Mouse (Mus musculus): ENCODE measurements around the gene Rab34.
A peak's percentile ranks its signal among the peaks of the same experiment; 100 is the strongest.

Rab34 gene

DNA sequence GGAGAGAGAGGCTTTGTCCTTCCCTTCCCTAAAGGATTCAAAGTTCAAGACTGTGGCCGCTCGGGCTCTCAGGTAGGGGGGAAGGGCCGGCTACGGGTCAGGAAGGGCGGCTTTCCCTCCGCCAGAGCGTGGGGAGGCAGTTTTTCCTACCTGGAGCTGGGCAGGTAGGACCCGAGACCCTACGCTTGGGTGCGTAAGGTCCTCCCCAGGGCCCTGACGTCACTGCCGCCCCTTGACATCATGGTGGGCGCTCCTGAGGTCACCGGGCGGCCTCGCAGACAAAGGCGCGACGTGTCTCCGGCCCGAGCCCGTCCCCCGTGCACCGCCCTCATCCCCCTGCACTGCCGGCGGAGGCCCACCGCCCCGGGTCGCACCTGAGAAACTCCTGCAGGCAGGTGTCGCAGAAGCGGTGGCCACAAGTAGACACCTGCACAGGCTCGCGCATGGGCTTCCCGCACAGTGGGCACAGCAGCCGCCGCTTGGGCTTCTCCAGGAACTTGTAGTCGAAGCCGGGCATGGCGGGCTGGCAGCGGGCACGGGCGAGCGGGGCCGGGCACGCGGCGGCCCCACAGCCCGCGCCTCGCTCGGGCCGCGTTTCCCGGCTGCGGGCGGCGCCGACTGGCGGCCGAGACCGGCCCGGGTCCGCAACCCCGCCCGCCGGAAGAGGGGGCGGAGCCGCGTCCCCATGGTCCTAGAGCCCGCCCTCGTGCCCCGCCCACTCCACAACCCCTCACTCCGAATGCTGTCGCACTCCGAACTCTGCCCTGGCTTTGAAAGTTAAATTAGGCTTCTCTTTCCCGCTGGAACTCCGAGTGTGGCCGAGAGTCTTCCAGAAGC, 23.1 kb upstream of the Rab34 start, which contains the start of gene Traf4:
TSS of gene Traf4 (minus strand) at position 666 of the 837 bp plus-strand sequence.
- DNase-seq = peak; percentile 75

DNA sequence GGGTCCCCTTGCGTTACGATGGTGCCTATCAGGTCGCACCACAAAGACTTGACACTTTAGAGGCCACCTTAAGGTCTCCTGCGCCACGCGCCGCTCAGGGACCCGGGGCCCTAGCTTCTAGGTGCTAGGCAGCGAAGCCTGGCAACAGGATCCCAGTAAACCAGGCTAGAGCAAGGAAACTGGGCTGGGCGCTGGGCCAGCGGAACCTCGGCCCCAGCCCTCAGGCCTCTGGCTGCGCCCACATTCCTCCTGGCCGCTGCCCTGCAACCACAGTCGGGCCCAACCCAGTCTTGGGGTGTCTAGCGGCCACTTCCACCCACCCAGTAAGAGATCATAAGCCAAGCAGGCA, 22.5 kb upstream of the Rab34 start:
- DNase-seq = peak; percentile 67

DNA sequence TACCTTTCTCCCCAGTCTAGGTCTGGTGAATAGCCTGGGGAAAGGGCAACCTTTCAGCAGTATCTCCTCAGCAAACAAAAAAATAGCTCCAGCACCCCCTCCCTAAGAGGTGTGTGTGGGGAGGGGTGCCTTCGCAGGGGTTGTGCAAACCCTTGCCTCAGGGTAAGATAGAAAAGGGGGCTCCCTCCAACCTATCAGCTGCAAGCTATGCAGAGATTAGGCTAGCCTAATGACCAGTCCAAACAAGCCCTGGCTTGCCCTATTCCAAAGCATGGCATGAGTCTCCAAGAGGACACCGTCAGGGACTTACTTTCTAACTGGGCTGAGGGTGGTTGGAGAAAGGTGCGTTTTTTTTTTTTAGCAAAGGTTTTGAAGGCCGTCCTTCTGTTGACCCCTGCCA, 22.1 kb upstream of the Rab34 start:
- peak; percentile 31 for DNase-seq

DNA sequence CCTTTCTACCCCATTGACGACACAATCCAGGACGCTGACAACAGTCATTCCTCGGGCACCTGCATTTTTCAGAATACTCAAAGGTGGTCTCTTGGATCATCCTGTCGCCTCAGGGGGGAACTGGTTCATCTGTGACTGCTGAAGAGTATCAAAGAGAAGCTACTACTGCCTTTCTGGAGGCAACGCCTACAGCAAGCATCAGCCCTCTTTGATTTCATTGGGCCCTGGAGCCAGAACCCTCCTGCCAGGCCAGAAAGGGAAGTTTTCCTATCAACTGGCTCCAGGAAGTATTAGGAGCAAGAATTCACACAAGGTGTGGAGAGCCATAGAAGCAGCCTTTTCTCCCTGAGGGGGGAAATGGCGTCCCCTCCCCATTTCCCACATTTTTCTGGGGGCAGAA, 21.6 kb upstream of the Rab34 start:
- DNase-seq = no peak

DNA sequence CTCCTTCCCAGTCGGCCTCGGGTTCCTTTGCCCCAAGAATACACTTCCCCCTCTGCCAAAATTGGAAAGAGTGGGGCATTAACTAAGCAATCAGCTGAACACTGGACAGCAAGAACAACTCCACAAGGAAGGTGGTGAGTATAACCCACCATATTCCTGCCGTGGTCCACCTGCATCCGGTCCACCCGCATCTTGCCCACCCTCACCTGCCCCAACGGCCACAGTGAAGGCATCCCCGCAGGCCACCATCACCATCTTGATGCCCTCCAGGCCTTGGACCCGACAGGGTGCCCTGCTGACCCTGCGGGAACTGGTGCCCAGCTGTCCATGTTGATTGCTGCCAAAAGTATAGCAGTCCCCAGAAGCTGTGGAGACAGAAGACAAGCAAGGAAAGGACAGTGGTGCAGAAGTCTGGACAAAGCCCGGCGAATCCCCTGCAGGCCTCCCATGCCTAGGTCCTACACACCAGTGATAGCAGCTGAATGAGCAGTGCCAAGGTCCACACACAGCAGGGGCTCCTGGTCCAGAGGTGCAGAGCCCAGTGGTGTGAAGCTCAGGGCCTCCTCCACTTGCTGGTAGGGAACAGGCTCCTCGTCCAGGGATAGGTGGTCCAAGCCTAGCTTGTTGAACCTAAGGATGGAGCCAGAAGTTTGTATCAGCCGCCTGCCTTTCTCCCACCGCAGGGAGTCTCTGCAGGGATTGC, 20.8 kb upstream of the Rab34 start:
- DNase-seq = no peak

DNA sequence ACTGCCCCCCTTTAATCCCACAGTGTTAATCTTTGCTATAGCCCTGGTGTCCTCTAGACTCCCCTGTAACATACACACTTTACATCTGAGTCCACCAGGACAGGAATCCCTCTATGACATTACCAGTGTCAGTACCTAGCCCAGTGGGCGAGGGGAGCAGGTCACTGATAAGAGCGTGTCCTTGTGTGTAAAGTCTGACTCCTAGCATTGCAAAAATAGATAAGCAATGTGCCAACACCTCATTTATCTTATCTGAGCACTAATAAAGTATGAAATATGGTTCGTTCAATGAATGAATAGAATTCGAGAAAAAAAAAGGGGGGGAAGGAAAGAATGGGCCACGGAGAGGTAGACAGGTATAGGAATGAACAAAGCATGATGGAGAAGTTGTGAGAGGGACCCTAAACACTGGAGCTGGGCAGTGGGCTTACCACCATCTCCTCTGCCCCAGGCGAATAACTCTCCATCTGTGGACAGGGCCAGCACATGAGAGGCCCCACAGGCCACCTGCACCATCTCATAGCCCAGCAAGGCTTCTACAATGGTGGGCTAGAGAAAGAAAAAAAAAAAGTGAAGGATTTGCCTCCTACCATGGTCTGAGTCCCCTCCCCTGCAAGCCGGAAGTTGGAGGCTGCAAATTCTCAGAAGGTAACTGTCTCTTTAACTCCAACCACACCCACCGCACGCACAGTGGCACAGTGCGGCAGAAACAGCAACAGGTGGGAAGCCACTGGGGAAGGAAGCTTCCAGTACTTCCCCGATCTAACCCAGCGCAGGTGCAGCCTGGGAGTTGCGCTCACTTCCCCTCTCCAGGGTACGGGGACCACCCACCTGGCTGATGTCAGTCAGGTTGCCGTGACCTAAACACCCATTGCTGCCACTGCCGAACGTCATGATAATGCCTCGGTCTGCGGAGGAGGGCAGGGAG, 19.4 kb upstream of the Rab34 start:
- DNase-seq = no peak

DNA sequence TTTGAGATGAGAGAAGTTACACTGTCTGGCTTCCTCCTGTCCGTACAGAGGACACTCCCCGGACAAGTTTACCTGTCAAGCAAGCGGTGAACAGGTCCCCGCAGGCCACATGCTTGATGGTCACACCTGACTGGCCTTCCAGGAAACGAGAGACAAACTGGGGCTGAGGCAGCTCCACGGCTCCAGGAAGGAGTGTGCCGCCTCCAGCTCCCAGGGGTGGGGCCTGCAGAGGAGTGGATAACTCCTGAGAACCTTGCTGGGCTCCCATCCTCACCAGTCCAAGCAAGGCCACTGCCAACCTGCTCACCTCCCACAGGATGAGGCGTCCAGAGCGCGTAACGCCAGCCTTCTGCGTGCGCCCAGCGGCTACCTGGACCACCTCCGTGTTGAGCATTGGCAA, 17.9 kb upstream of the Rab34 start:
- no peak for DNase-seq

DNA sequence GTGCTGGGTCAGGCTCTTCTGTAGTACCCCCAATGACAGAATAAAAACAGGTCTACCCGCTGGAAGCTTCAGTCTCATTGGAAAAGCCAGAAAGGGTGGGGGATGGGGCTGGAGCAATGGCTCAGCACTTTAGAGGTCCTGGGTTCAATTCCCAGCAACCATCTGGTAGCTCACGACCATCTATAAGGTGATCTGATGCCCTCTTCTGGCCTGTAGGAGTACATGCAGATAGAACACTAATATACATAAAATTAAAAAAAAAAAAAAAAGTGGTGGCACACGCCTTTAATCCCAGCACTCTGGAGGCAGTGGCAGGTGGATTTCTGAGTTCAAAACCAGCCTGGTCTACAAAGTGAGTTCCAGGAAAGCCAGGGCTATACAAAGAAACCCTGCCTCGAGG, 16.9 kb upstream of the Rab34 start:
- DNase-seq = no peak

DNA sequence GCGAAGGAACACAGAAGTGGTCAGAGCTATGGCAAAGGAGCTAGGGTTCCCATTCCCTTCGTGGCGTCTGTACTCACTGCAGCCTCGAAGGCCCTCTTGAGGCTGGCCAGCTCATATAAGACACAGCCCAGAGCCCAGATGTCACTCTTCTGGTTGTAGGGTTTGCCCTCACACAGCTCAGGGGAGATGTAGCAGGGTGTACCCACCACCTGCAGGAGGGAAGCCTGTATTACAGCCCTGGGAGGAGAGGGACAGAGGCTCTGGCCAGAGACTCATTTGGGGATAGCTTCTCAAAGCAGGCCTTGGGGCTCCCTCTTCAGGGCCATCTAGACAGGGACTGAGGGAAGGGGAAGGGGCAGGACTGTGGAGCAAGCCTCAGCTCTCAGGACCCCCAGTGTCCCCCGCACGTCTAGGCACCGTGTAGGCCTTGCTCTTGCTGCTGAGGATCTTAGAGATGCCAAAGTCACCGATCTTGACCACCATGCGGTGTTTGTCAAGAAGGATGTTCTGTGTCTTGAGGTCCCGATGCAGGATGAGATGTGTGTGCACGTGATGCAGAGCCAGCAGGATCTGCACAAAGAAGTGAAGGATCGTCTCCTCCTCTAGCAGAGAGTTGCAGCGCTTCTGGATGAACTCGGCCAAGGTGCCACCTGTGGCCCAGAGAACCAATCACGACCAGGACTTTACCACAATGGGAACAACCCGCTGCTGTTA, 16.0 kb upstream of the Rab34 start:
- DNase-seq = no peak

DNA sequence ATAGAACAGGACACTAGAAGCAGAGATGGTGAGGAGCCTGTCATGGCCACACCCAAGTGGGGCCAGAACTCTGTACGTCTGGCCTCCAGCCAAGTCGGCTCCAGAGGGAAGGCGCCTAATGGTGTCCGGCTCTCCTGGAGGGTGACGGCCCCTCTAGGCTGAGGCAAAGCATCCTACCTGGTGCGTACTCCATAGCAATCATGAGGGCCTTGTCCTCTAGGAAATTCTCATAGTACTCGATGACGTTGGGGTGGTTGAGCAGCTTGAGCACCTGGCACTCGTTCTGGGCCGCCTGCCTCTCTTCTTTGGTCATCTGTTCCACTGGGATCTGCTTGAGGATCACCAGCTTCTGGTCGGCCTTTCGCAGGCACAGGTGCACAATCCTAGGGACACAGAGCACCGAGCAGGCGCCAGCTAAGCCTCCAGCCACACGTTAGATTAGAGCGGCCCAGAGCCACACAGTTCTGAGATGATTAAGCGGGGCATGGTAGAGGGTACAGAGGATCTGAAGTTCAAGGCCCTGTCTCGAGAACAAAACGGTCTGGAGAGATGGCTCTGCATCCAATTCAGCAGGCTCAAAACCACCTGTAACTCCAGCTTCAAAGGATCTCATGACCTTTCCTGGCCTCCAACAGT, 15.4 kb upstream of the Rab34 start:
- DNase-seq = peak; percentile 29

DNA sequence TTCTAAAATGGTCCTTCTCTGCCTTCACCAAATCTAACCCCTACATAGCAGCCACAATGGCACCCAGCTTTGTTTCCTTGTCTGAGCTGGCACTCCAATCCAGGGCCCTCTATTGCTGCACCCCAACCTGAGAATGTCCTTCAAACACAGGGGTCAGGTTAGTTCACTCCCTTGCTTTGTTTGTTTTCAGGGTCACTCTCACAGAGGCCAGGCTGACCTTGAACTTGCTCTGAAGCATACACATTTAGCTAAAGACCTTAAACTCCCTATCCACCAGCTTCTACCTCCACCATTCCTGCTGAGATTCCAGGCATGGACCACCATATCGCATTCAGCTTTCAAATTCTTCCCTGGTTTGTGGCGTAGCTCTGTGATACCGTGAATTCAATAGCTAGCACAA, 13.7 kb upstream of the Rab34 start:
- DNase-seq = no peak

DNA sequence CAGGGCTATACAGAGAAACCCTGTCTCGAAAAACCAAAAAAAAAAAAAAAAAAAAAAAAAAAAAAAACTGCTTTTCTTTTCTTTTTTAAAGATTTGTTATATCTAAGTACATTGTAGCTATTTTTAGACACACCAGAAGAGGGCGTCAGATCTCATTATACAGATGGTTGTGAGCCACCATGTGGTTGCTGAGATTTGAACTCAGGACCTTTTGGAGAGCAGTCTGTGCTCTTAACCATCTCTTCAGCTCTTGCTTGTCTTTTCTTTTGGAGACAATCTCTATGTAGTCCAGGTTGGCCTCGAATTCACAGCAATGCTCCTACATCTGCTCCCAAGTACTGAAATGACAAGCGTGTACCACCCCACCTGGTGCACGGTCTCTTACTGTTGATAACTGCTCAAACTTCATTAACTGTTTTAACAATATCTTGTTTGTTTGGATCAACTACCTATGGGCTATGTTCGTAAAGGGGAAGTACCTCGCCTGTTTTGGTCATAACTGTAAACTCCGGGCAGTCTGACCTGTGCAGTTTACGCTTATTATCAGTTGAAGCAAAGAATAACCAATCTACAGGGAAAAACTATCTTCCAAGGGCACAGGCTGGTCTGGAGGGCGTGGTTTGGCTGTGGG, 12.3 kb upstream of the Rab34 start:
- DNase-seq = peak; percentile 9

DNA sequence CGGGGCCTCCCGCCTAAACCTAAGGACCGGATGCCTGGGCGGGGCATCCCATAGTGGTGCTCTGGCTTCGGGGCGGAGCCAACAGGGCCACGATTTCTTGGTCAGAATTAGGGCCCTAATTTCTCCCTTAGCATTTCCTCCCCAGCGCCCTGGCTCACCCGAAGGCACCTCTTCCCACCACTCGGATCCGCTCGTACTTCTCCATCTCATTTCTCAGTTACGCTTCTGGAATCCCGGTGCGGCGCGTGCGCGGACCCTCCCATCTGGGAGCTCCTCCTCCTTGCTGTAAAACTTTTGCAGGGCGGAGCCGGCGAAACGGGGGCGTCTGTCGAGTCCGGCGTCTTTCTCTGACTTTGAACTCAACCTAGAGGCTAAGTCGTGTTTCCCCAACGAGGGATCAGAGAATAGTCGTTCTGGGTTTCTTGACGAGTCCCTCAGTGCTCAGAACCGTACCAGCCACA, 11.8 kb upstream of the Rab34 start, which contains the start of the genes Nek8 and Tlcd1:
TSS of gene Nek8 (minus strand) at position 274 of the 461 bp plus-strand sequence.
TSS of gene Tlcd1 (plus strand) at position 310 of the 461 bp plus-strand sequence.
- peak; percentile 82 for DNase-seq

DNA sequence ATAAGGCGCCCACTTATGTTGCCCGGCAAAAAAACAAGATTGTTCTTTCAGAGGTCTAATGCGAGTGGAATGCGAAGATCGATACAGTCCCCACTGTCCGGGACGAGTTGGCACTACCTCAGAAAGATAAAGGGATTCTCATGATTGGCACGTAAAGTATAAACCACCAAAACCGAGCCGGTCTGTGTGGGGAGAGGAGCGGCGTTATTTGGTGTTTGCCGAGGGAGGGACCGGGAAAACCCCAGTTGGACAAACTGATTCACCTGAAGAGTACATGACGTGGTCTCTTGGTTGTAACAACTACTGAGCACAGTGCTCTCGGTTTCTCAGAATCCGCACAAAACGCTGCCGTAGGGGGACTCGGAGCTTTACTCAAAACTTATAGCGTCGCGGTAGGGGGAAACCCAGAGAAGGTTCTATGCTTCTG, 11.3 kb upstream of the Rab34 start:
- peak; percentile 30 for DNase-seq

DNA sequence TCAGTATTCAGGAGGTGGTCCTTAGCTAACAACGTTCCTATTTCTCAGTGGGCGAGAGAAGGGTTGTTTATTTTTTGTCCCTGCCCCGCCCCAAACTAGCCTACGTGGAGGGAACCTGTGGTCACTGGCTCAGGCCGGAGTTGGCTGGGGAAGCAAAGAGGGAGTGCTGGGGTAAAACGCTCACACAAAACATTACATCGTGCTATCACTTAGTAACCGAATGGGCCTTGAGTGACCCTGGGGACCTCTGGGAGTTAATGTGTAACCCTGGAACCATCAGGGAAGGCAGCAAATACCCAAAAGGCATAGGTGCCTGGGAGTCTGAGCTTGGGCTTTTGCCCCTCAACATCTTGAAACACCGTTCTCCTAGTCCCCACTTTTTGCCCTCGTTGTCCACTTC, 10.8 kb upstream of the Rab34 start:
- DNase-seq = no peak

DNA sequence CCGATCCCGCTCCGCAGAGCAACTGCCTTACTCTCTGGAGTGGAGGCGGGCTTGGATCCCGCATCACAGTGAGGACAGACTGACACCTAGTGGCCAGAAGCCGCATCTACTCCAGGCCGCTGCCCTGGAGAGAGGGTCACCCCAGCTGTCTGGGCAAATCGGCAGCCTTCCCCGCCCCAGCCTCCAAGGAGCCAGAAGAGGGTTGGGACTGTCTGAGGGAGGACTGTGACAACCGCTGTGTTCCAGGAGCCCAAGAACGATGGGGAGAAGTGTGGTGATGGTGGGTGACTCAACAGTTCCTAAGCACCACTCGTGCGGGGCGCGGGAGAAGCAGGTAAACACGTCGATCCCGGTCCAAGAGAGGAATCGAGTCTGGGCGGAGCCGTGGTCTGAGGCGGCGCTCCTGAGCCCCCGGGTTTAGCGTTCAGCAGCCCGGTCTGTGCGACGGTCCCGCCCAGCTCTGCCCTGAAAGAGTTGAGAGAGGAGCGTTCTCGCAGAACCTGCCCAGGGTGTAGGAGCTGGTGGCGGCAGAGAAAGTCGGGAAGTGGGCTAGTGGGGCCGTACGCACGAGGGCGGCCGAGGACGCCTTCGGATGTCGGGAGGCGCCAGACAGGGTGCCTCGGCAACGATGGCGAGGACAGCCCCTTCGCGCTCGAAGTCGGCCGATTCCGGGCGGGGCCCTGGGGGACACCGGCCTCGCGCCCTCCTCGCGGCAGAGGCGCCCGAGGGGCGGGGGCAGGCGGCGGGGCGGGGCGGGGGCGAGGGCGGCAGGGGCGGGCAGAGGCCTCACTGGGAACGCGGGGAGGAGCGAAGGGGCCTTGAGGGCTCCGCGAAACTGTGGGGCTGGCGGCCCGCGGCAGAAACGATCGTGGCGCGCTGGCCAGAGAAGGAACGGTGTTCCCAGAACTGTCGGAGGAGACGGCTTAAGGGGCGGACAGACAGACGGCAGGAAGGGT, 10.0 kb upstream of the Rab34 start:
- peak; percentile 89 for DNase-seq

DNA sequence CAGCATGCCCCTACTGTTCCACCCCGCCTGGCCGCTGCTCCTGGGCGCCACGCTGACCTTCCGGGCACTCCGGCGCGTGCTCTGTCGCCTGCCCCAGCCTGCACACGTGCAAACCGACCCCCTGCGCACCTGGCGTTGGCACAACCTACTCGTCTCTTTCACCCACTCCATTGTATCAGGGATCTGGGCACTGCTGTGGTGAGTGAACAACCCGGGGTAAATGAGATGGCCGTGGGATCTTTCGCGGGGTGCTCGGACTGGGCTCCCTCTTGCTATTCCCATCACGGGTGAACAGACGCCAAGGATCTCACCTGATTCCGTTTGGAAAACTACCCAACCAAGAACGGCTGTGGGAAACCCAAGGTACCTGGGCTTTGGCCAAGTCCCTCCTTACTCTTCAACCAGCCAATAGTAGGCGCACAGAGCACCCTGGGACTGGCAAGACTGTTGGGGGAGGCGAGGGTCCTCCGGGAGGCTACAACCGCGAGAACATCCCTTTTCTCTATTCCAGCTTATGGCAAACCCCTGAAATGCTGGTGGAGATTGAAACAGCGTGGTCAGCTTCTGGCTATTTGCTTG, 9.3 kb upstream of the Rab34 start:
- peak; percentile 72 for DNase-seq

DNA sequence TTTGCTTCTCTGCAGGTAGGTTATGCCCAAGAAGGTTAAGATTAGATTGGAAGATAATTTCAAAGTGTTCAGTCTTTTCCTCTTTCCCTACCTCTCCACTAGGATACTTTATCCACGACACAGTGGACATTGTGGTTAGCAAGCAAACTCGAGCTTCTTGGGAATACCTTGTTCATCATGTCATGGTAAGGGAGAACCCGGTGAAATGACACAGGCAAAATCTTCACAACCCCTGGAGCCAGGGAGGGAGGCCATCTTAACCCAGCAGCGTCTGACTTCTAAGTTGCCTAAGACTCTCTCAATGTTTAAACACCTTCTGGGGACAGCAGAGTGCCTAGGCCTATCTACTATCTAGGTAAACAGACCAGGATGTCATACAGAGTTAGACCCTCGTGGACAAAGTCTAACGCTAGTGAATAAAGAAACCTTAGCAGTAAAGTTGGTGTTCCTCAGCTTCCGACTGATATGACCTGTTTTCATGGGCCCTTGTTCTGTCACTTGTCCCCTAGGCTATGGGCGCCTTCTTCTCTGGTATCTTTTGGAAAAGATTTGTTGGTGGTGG, 8.7 kb upstream of the Rab34 start:
- peak; percentile 8 for DNase-seq

DNA sequence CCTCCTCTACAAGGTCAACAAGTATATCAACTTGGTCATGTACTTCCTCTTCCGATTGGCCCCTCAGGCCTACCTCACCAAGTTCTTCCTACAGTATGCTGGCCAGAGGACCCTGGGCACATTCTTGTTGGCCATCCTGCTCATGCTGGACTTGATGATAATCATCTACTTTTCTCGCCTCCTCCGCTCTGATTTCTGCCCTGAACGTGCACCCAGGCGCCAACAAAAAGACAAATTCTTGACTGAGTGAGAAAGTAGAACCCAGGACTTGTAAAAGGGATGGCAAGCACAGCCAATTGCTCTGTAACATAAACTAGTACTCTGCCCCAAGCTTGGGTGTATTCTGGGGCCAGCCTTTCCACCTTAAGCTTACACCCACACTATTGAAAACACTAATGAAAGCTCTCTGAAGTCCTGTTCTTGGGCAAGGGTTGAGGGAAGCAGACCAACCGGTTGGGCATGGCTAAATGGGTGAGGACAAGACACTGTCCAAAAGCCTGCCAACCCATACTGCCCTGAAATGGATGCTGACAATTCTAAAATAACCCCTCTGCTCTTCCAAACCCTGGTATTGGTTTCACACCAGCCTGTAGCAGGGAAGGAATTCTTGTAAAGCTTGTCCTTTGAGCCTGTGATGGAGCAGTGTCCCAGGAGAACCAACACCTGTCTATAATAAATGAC, 8.0 kb upstream of the Rab34 start:
- peak; percentile 23 for DNase-seq

All from cerebellum, adult 9-11 months (tissue).